Mouse (Mus musculus): ENCODE results near the gene Atp6v0a1. TPM values are rescaled to one million over a fixed set of nuclear protein-coding genes. Genes with fewer than 3 reads are reported as not detected.

Atp6v0a1 gene
- total RNA-seq, 1 experiment from 2014 or later: 42.7 TPM

GRCm38 (mm10) chr11:101008206-101009045, 826 bp upstream of the Atp6v0a1 start:
- ATAC-seq (replicated peaks; ENCODE audit: insufficient number of reproducible peaks, low FRiP score, low TSS enrichment, poor library complexity, severe bottlenecking): peak; percentile 85

GRCm38 (mm10) chr11:101009888-101010784, 884 bp downstream of the Atp6v0a1 start:
- no peak for ATAC-seq (replicated peaks; ENCODE audit: insufficient number of reproducible peaks, low FRiP score, low TSS enrichment, poor library complexity, severe bottlenecking)

- ATAC-seq (replicated peaks; ENCODE audit: insufficient number of reproducible peaks, low FRiP score, low TSS enrichment, poor library complexity, severe bottlenecking): no peak
Observed at GRCm38 (mm10) chr11:101011641-101012040, 2.4 kb downstream of the Atp6v0a1 start.

GRCm38 (mm10) chr11:101023371-101023770, 14.1 kb downstream of the Atp6v0a1 start:
- no peak for ATAC-seq (replicated peaks; ENCODE audit: insufficient number of reproducible peaks, low FRiP score, low TSS enrichment, poor library complexity, severe bottlenecking)

GRCm38 (mm10) chr11:101024001-101024400, 14.7 kb downstream of the Atp6v0a1 start:
- no peak for ATAC-seq (replicated peaks; ENCODE audit: insufficient number of reproducible peaks, low FRiP score, low TSS enrichment, poor library complexity, severe bottlenecking)

GRCm38 (mm10) chr11:101027121-101027520, 17.9 kb downstream of the Atp6v0a1 start:
- no peak for ATAC-seq (replicated peaks; ENCODE audit: insufficient number of reproducible peaks, low FRiP score, low TSS enrichment, poor library complexity, severe bottlenecking)

- no peak for ATAC-seq (replicated peaks; ENCODE audit: insufficient number of reproducible peaks, low FRiP score, low TSS enrichment, poor library complexity, severe bottlenecking)
Observed at GRCm38 (mm10) chr11:101029320-101029719, 20.1 kb downstream of the Atp6v0a1 start.

GRCm38 (mm10) chr11:101030136-101030807, 21.0 kb downstream of the Atp6v0a1 start:
- no peak for ATAC-seq (replicated peaks; ENCODE audit: insufficient number of reproducible peaks, low FRiP score, low TSS enrichment, poor library complexity, severe bottlenecking)

- ATAC-seq (replicated peaks; ENCODE audit: insufficient number of reproducible peaks, low FRiP score, low TSS enrichment, poor library complexity, severe bottlenecking): no peak
Observed at GRCm38 (mm10) chr11:101030808-101031156, 21.5 kb downstream of the Atp6v0a1 start.

- no peak for ATAC-seq (replicated peaks; ENCODE audit: insufficient number of reproducible peaks, low FRiP score, low TSS enrichment, poor library complexity, severe bottlenecking)
Observed at GRCm38 (mm10) chr11:101031470-101031869, 22.2 kb downstream of the Atp6v0a1 start.

- ATAC-seq (replicated peaks; ENCODE audit: insufficient number of reproducible peaks, low FRiP score, low TSS enrichment, poor library complexity, severe bottlenecking): no peak
Observed at GRCm38 (mm10) chr11:101033856-101034500, 24.7 kb downstream of the Atp6v0a1 start.

GRCm38 (mm10) chr11:101034614-101035327, 25.5 kb downstream of the Atp6v0a1 start:
- ATAC-seq (replicated peaks; ENCODE audit: insufficient number of reproducible peaks, low FRiP score, low TSS enrichment, poor library complexity, severe bottlenecking): no peak

- ATAC-seq (replicated peaks; ENCODE audit: insufficient number of reproducible peaks, low FRiP score, low TSS enrichment, poor library complexity, severe bottlenecking): no peak
Observed at GRCm38 (mm10) chr11:101035328-101035695, 26.1 kb downstream of the Atp6v0a1 start.

GRCm38 (mm10) chr11:101037795-101038194, 28.5 kb downstream of the Atp6v0a1 start:
- ATAC-seq (replicated peaks; ENCODE audit: insufficient number of reproducible peaks, low FRiP score, low TSS enrichment, poor library complexity, severe bottlenecking): no peak

GRCm38 (mm10) chr11:101045826-101046225, 36.6 kb downstream of the Atp6v0a1 start:
- ATAC-seq (replicated peaks; ENCODE audit: insufficient number of reproducible peaks, low FRiP score, low TSS enrichment, poor library complexity, severe bottlenecking): no peak

- ATAC-seq (replicated peaks; ENCODE audit: insufficient number of reproducible peaks, low FRiP score, low TSS enrichment, poor library complexity, severe bottlenecking): no peak
Observed at GRCm38 (mm10) chr11:101046440-101046839, 37.2 kb downstream of the Atp6v0a1 start.

GRCm38 (mm10) chr11:101047502-101047901, 38.2 kb downstream of the Atp6v0a1 start:
- no peak for ATAC-seq (replicated peaks; ENCODE audit: insufficient number of reproducible peaks, low FRiP score, low TSS enrichment, poor library complexity, severe bottlenecking)

GRCm38 (mm10) chr11:101050359-101050758, 41.1 kb downstream of the Atp6v0a1 start:
- no peak for ATAC-seq (replicated peaks; ENCODE audit: insufficient number of reproducible peaks, low FRiP score, low TSS enrichment, poor library complexity, severe bottlenecking)

Data from monocyte, adult 5-6 weeks (primary cell).